13 mouse cellular contexts compared by ENCODE assay signal in genomic region chr13:93936455-93936854, GRCm38 (mm10).
DNase-seq lines count a peak whose midpoint lies in the region; ATAC-seq lines count a peak whose summit lies in the region.
"Had no signal": no experiment of that assay in that cellular context is flagged by ENCODE, and none has a peak within 500 bp of the region (broad histone marks: within the 10 kb centered on the region; RNA-seq: fewer than 3 reads in every experiment).

No protein-coding gene starts in this region.

- no peak overlapping the region for H3K9ac ChIP-seq in kidney, embryonic 15.5 days
- H3K9ac ChIP-seq: heart, embryonic 15.5 days; midbrain, embryonic 13.5 days had no signal

- no peaks in the 10 kb centered on the region for H3K36me3 ChIP-seq in kidney, embryonic 15.5 days
- H3K36me3 ChIP-seq: heart, embryonic 15.5 days; midbrain, embryonic 13.5 days had no signal

- peak; percentile 91 for DNase-seq in kidney, adult 11 months
- peak; percentile 57 for DNase-seq in MN1 (ENCODE audit: low spot score)
- peak; percentile 63 for DNase-seq in adrenal gland, postnatal 25 days
- peak; percentile 87 to 92 for DNase-seq in cerebellum, postnatal 14 days
- DNase-seq in thymus, postnatal 10 days (ENCODE audit: low spot score in 2 of 2), result no peak
- DNase-seq in spleen, postnatal 10 days (ENCODE audit: low spot score in 2 of 2), result no peak
- DNase-seq in T-cell, adult 2 months (ENCODE audit: low spot score), result no peak

- no peak for ATAC-seq in kidney, embryonic 15.5 days (replicated peaks; ENCODE audit: low FRiP score)
- ATAC-seq: activated CD4-positive, CD25-positive, alpha-beta regulatory T cell, adult 4 months; lung, postnatal 0 days; midbrain, embryonic 13.5 days had no signal

- H3K4me3 ChIP-seq in kidney, embryonic 15.5 days (replicated peaks), result no peak overlapping the region
- H3K4me3 ChIP-seq: heart, embryonic 15.5 days; midbrain, embryonic 13.5 days had no signal

- H3K4me2 ChIP-seq in kidney, embryonic 15.5 days, result no peak overlapping the region
- H3K4me2 ChIP-seq: heart, embryonic 15.5 days; midbrain, embryonic 13.5 days had no signal

- H3K4me1 ChIP-seq in kidney, embryonic 15.5 days, result peaks cover 35% of the 10 kb centered on the region
- H3K4me1 ChIP-seq: midbrain, embryonic 13.5 days had no signal

- H3K27me3 ChIP-seq in kidney, embryonic 15.5 days, result no peaks in the 10 kb centered on the region
- H3K27me3 ChIP-seq: heart, embryonic 15.5 days; midbrain, embryonic 13.5 days had no signal

- WGBS in kidney, embryonic 15.5 days, result 78% methylated on average over 6 of the region's 6 CpGs

- H3K9me3 ChIP-seq in kidney, embryonic 15.5 days (replicated peaks), result no peaks in the 10 kb centered on the region
- H3K9me3 ChIP-seq: heart, embryonic 15.5 days; midbrain, embryonic 13.5 days had no signal

- no peak overlapping the region for H3K27ac ChIP-seq in kidney, embryonic 15.5 days
- H3K27ac ChIP-seq: heart, embryonic 15.5 days; kidney, postnatal 0 days; midbrain, embryonic 13.5 days had no signal

Comparison
In these comparisons a context has a peak if more than half of its experiments do, and no peak if none do; other contexts are left out.
1. DNase-seq: peak in kidney, adult 11 months (single experiment), MN1 (single experiment), adrenal gland, postnatal 25 days (single experiment) and cerebellum, postnatal 14 days (2 of 2); none in thymus, postnatal 10 days (0 of 2), spleen, postnatal 10 days (0 of 2) and T-cell, adult 2 months (single experiment).